Mouse (Mus musculus): ENCODE results near the gene Plpp6. TPM values are rescaled to one million over a fixed set of nuclear protein-coding genes. Genes with fewer than 3 reads are reported as not detected.
"Not testable (repeated sequence)": the region's sequence is repeated elsewhere in the genome, so short reads cannot be mapped to it uniquely, and the experiment has no call there.

Gene Plpp6
- polyA plus RNA-seq, 1 experiment from 2014 or later = 8.8 TPM

DNA sequence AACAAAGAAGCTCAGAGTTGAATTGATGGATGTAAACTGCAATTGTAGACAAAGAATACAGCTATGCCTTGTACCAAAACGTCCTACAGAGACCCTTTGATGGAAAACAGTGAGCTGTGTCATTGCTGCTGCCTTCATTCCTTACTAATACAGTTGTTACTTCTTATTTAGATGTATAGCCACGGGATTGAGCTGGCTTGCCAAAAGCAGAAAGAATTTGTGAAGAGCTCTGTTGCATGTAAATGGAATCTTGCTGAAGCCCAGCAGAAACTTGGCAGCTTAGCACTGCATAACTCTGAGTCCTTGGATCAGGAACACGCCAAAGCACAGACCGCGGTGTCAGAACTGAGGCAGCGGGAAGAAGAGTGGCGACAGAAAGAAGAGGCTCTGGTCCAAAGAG, 31.1 kb downstream of the Plpp6 start:
- Histone ChIP-seq H3K27me3 (ENCODE audit: control insufficient read depth, insufficient read depth, low read length) (no peaks in the 10 kb centered on the region), H3K36me3 (ENCODE audit: control insufficient read depth, insufficient read depth) (peaks cover 32% of the 10 kb centered on the region), H3K4me2 (ENCODE audit: low read depth, low read length) (peak overlapping the region; percentile 11; the same call in 1 of the 2 replicates), H3K9ac (ENCODE audit: low read length) (no peak overlapping the region), H3K4me1 (ENCODE audit: control insufficient read depth, insufficient read depth, low read length) (peaks cover 26% of the 10 kb centered on the region), H3K4me3 (ENCODE audit: low read length) (no peak overlapping the region), H3K27ac (ENCODE audit: low read length) (peak overlapping the region; percentile 45), H3K9me3 (replicated peaks; ENCODE audit: control insufficient read depth, low read length) (no peaks in the 10 kb centered on the region)
- 0 out of 2 replicates have a peak, but pooled peaks have one; percentile 19 for ATAC-seq (replicated peaks; ENCODE audit: extremely low read depth, insufficient read depth, low FRiP score)
- WGBS = 59% methylated on average over 7 of the region's 7 CpGs

DNA sequence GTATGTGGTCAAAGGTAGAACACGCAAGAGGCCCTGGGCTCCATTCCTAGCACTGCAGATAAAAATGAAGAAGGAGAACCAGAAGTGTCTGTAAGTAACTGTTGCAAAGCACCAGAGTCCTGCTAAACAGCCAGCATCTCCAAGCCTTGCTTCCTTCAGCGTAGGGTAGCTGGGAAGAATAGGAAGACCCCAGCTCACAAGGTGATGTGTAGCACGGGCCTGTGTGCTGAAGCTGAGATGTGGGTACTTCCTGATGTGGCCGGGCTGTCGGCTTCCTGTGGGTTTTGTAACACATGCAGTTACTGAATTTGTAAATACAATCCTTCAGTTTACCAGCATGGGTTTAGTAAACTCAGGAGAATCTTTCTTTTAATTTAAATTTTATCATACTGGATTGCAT, 31.6 kb downstream of the Plpp6 start:
- H3K4me3 ChIP-seq (ENCODE audit: low read length) = no peak overlapping the region
- H3K27ac ChIP-seq (ENCODE audit: low read length) = peak overlapping the region; percentile 45
- H3K27me3 ChIP-seq (ENCODE audit: control insufficient read depth, insufficient read depth, low read length) = no peaks in the 10 kb centered on the region
- H3K36me3 ChIP-seq (ENCODE audit: control insufficient read depth, insufficient read depth) = peaks cover 32% of the 10 kb centered on the region
- H3K4me1 ChIP-seq (ENCODE audit: control insufficient read depth, insufficient read depth, low read length) = peaks cover 26% of the 10 kb centered on the region
- no peak for ATAC-seq (replicated peaks; ENCODE audit: extremely low read depth, insufficient read depth, low FRiP score)
- H3K4me2 ChIP-seq (ENCODE audit: low read depth, low read length) = no peak overlapping the region
- no peaks in the 10 kb centered on the region for H3K9me3 ChIP-seq (replicated peaks; ENCODE audit: control insufficient read depth, low read length)
- H3K9ac ChIP-seq (ENCODE audit: low read length) = no peak overlapping the region
- 86% methylated on average over 5 of the region's 5 CpGs for WGBS

DNA sequence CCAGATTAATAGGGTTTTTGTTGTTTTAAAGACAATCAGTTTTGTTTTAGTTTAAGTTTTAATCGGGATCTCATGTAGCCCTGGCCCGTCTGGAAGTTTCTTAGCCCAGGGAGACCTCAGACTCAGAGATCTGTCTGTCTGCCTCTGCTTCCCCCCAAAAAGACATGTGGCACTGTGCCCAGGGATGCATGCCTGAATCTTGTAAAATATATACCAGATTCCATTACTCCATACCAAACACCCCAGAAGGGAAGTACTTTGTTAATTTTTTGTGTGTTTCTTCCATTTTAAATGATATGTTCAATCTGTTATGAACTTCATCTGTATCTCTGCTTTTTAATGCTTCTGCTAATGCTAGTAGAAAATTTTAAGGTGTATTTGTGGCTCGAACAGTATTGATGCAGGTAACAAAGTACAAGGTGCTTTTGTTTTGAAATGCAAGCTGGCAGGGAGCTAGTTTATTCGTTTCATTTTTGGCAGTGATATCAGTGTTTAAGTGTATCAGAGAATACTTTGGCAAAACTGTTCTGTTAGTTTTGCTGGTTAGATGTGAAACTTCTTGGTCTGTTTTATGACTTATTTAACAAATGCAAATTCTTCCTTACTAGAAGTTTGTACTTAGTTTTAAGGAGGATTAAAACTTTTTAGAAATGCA, 34.4 kb downstream of the Plpp6 start:
- Histone ChIP-seq H3K4me3 (ENCODE audit: low read length) (no peak overlapping the region), H3K9me3 (replicated peaks; ENCODE audit: control insufficient read depth, low read length) (no peaks in the 10 kb centered on the region), H3K36me3 (ENCODE audit: control insufficient read depth, insufficient read depth) (peaks cover 50% of the 10 kb centered on the region), H3K27me3 (ENCODE audit: control insufficient read depth, insufficient read depth, low read length) (no peaks in the 10 kb centered on the region), H3K27ac (ENCODE audit: low read length) (no peak overlapping the region), H3K4me1 (ENCODE audit: control insufficient read depth, insufficient read depth, low read length) (peaks cover 22% of the 10 kb centered on the region), H3K4me2 (ENCODE audit: low read depth, low read length) (no peak overlapping the region), H3K9ac (ENCODE audit: low read length) (no peak overlapping the region)
- ATAC-seq (replicated peaks; ENCODE audit: extremely low read depth, insufficient read depth, low FRiP score) = no peak
- WGBS = 76% methylated on average over 4 of the region's 4 CpGs

DNA sequence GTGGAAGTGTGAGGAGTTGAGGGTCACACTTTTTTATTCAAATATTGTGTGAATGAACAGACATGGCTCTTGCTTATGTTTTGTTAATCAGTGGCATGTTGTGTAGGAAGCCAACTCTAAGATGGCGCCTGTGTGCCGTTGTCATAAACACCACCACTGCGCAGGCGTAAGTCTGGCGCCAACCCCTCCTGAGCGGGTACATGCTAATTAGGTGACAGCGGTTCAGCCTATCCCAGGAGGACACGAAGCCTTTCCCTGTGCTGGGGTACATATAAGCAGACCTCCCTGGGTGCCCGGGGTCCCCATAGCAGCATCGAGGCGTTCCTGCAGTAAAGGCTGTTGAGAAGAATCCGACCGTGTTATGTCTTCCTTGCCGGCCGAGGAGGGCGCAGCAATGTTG, 36.6 kb downstream of the Plpp6 start:
- H3K27me3 ChIP-seq (ENCODE audit: control insufficient read depth, insufficient read depth, low read length); H3K27ac ChIP-seq (ENCODE audit: low read length); H3K9ac ChIP-seq (ENCODE audit: low read length); H3K9me3 ChIP-seq (replicated peaks; ENCODE audit: control insufficient read depth, low read length); H3K4me2 ChIP-seq (ENCODE audit: low read depth, low read length); ATAC-seq (replicated peaks; ENCODE audit: extremely low read depth, insufficient read depth, low FRiP score); H3K4me3 ChIP-seq (ENCODE audit: low read length): not testable (repeated sequence)
- Histone ChIP-seq H3K4me1 (ENCODE audit: control insufficient read depth, insufficient read depth, low read length) (peaks cover 12% of the 10 kb centered on the region), H3K36me3 (ENCODE audit: control insufficient read depth, insufficient read depth) (peaks cover 37% of the 10 kb centered on the region)
- whole genome bisulfite sequencing = 98% methylated on average over 16 of the region's 16 CpGs

DNA sequence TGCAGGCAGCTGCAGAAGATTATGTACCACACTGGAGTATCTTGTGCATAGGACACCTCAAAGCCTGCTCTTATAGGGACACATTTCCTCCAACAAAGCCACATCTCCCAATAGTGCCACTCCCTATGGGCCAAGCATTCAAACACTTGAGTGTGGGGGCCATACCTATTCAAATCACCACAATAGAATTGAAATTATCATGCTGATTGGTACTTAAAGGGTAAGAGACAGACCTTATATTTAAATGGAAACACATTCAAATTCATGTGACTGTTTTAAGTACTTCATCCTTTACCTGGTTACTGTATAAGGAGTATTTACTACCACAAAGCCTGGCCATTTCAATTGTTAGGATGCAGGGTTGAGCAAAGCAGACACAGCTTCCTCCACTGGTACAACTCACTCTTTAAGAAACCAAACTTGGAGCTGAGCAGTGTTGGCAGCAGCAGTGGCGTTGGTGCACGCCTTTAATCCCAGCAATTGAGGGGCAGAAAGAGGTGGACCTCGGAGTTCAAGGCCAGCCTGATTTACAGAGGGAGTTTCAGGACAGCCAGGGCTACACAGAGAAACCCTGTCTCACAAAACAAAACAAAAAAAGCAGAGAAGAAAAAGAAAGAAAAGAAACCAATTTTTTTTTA, 44.4 kb downstream of the Plpp6 start:
- 84% methylated on average over 3 of the region's 3 CpGs for WGBS
- H3K9me3 ChIP-seq (replicated peaks; ENCODE audit: control insufficient read depth, low read length) = no peaks in the 10 kb centered on the region
- H3K4me1 ChIP-seq (ENCODE audit: control insufficient read depth, insufficient read depth, low read length) = no peaks in the 10 kb centered on the region
- no peaks in the 10 kb centered on the region for H3K27me3 ChIP-seq (ENCODE audit: control insufficient read depth, insufficient read depth, low read length)
- H3K27ac ChIP-seq (ENCODE audit: low read length) = no peak overlapping the region
- H3K4me3 ChIP-seq (ENCODE audit: low read length) = no peak overlapping the region
- H3K9ac ChIP-seq (ENCODE audit: low read length) = no peak overlapping the region
- ATAC-seq (replicated peaks; ENCODE audit: extremely low read depth, insufficient read depth, low FRiP score) = no peak
- H3K4me2 ChIP-seq (ENCODE audit: low read depth, low read length) = no peak overlapping the region
- peaks cover 39% of the 10 kb centered on the region for H3K36me3 ChIP-seq (ENCODE audit: control insufficient read depth, insufficient read depth)

DNA sequence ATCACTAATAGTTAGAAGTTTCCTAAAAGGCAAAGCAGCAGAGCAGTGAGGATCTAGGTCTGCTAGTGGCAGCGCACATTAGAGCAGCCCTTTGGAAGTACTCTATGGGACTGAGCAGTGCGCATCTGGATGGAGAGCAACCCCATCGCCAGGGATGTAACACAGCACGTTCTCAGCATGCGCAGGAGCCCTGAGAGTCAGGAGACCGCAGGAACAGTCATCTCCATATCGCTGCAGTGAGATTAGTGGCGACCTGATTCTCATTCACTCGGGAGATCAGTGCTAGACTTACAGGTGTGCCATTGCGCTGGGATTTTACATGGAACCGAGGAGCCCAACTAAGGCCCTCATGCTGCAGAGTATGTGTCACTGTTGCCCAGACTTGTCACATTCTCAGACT, 45.3 kb downstream of the Plpp6 start:
- H3K9me3 ChIP-seq (replicated peaks; ENCODE audit: control insufficient read depth, low read length) = no peaks in the 10 kb centered on the region
- H3K36me3 ChIP-seq (ENCODE audit: control insufficient read depth, insufficient read depth) = peaks cover 42% of the 10 kb centered on the region

DNA sequence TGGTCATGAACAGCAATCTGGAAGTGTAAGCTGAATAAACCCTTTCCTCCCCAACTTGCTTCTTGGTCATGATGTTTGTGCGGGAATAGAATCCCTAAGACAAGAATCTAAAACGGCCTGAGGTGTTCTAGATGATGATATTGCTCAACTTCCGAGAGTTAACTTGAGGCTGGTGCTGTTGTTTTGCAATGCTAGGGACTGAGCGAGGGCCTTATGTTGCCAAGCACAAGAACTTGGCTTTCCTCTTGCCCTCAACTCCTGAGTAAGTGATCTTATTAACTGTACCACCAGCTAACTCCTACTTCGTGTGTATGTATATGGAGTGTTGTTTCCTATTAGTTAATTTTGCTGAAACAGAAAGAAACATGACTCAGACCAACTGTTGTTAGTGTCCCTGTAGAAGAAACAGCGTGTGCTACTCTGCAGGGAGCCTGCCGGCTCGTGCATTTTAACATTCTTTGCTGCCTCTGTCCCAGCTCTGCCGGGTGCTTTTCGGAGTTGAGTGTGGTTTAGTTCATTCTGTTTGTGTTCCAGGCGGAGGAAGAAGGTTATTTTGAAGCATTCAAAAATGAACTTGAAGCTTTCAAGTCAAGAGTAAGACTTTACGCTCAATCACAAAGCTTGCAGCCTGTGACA, 47.7 kb downstream of the Plpp6 start:
- Histone ChIP-seq H3K4me1 (ENCODE audit: control insufficient read depth, insufficient read depth, low read length) (no peaks in the 10 kb centered on the region), H3K9me3 (replicated peaks; ENCODE audit: control insufficient read depth, low read length) (no peaks in the 10 kb centered on the region), H3K27me3 (ENCODE audit: control insufficient read depth, insufficient read depth, low read length) (no peaks in the 10 kb centered on the region), H3K4me2 (ENCODE audit: low read depth, low read length) (no peak overlapping the region), H3K36me3 (ENCODE audit: control insufficient read depth, insufficient read depth) (peaks cover 54% of the 10 kb centered on the region), H3K27ac (ENCODE audit: low read length) (no peak overlapping the region), H3K4me3 (ENCODE audit: low read length) (no peak overlapping the region), H3K9ac (ENCODE audit: low read length) (no peak overlapping the region)
- WGBS = 87% methylated on average over 12 of the region's 12 CpGs
- ATAC-seq (replicated peaks; ENCODE audit: extremely low read depth, insufficient read depth, low FRiP score) = no peak

More for the DNA sequence above, 45.3 kb downstream of the Plpp6 start:
- no peak for ATAC-seq (replicated peaks; ENCODE audit: extremely low read depth, insufficient read depth, low FRiP score)
- H3K9ac ChIP-seq (ENCODE audit: low read length) = no peak overlapping the region
- 91% methylated on average over 11 of the region's 11 CpGs for WGBS
- H3K27ac ChIP-seq (ENCODE audit: low read length) = no peak overlapping the region
- no peak overlapping the region for H3K4me2 ChIP-seq (ENCODE audit: low read depth, low read length)
- H3K4me3 ChIP-seq (ENCODE audit: low read length) = no peak overlapping the region
- H3K27me3 ChIP-seq (ENCODE audit: control insufficient read depth, insufficient read depth, low read length) = no peaks in the 10 kb centered on the region
- no peaks in the 10 kb centered on the region for H3K4me1 ChIP-seq (ENCODE audit: control insufficient read depth, insufficient read depth, low read length)

DNA sequence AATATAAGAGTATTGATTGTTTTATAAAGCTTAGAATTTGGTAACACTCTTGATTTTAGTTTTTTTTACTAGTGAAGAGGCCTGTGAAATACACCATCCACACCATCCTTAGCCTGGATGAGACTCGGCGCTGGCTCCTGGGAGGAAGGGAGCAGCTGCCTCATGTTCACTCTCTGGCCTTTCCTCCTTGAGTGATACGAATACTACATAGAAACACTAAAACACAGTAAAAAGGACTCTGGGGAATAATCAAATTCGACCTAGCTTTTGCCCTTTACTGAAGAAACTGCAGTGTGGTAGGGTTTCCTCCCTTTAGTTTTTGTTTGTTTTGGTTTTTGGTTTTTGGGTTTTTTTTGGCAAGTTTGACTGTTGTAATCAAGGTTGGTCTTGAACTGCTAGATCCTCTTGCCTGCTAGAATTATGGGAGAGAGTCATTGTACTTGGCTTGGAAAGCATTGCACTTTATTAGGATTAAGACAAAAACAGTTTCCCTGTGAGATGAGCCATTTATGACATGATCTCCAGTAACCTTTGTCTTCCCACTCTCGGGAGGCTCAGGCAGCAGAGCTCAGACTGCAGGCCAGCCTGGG, 50.8 kb downstream of the Plpp6 start:
- no peak overlapping the region for H3K4me3 ChIP-seq (ENCODE audit: low read length)
- H3K27me3 ChIP-seq (ENCODE audit: control insufficient read depth, insufficient read depth, low read length) = no peaks in the 10 kb centered on the region
- WGBS = 79% methylated on average over 5 of the region's 5 CpGs
- no peaks in the 10 kb centered on the region for H3K9me3 ChIP-seq (replicated peaks; ENCODE audit: control insufficient read depth, low read length)
- H3K4me2 ChIP-seq (ENCODE audit: low read depth, low read length) = no peak overlapping the region
- H3K36me3 ChIP-seq (ENCODE audit: control insufficient read depth, insufficient read depth) = peaks cover 52% of the 10 kb centered on the region
- 0 out of 2 replicates have a peak, but pooled peaks cover 2% of the 10 kb centered on the region for H3K4me1 ChIP-seq (ENCODE audit: control insufficient read depth, insufficient read depth, low read length)
- ATAC-seq (replicated peaks; ENCODE audit: extremely low read depth, insufficient read depth, low FRiP score) = no peak
- H3K27ac ChIP-seq (ENCODE audit: low read length) = no peak overlapping the region; the same call in 1 of the 2 replicates
- H3K9ac ChIP-seq (ENCODE audit: low read length) = no peak overlapping the region
